Mouse (Mus musculus): ENCODE measurements around the gene Il3. TPM values are rescaled to one million over a fixed set of nuclear protein-coding genes. Genes with fewer than 3 reads are reported as not detected.

Il3 gene
- polyA plus RNA-seq, 1 experiment from 2014 or later, result not detected

DNA sequence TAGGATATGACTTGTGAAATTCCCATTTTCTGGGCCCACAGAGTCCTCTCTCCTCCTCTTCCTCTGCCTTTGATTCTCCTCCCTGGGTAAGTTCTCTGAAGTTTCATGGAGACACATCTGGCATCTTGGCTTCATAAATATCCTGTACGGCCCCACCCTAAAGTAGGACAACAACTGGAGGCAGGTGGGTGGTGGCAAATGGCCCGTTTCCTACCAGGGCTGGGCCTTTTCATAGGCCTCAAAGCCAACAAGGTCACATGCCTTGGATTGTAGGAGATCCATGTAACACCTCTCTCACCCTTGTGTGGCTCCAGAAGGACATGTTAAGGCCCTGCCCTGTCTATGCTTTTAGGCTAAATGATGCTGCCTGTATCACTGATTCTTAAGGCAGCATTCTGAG, 43.5 kb upstream of the Il3 start:
- Histone ChIP-seq H3K4me2 (ENCODE audit: low read depth, low read length) (no peak overlapping the region), H3K4me3 (ENCODE audit: low read depth, low read length) (no peak overlapping the region), H3K36me3 (replicated peaks; ENCODE audit: insufficient read depth, low read length) (no peaks in the 10 kb centered on the region), H3K27ac (ENCODE audit: low read depth) (no peak overlapping the region), H3K4me1 (ENCODE audit: insufficient read depth) (no peaks in the 10 kb centered on the region), H3K9me3 (ENCODE audit: low read length) (no peaks in the 10 kb centered on the region), H3K9ac (replicated peaks) (no peak overlapping the region), H3K27me3 (ENCODE audit: insufficient read depth, low read length) (0 out of 2 replicates have a peak, but pooled peaks cover under 1% of the 10 kb centered on the region)
- ATAC-seq (no peak), DNase-seq (no peak)
- TF ChIP-seq CTCF (IDR thresholded peaks at IDR 0.05; ENCODE audit: low read depth) (no peak), EP300 (IDR thresholded peaks at IDR 0.05; ENCODE audit: low read depth) (no peak)
- WGBS (ENCODE audit: insufficient replicate concordance), result 73% methylated on average over 2 of the region's 2 CpGs

DNA sequence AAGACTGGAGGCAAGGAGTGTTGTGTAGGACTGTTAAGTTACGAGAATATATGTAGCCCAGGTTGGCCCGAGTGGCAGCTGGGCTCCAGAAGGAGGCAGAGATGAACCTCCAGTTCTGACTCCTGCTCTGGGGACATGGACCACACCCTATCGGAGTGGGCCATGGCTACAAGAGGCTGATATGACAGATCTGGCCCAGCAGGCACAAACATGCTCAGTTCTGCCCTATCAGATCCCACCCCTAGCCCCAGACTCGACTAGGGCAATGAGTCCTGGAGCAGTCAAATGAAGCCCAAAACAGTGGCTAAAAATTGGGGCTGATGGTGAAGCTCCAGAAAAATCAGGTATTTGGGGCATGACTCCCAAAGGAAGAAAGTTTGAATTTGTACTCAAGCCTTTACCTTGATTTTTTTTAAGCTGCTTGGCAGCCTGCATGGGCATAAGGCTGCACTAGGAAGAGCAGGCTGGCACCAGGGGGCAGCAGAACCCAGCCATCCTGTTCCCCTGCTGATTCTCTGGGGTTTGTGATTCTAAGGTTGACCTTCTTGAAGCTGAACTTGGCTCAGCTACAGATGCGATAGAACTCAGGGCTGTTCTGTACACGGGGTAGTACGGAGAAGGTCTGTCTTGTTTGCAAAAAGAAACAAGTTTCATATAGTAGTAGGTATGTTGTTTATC, 40.2 kb upstream of the Il3 start:
- H3K4me2 ChIP-seq (ENCODE audit: low read depth, low read length), result no peak overlapping the region
- DNase-seq (peak; percentile 60), ATAC-seq (no peak)
- no peaks in the 10 kb centered on the region for H3K36me3 ChIP-seq (replicated peaks; ENCODE audit: insufficient read depth, low read length)
- no peak overlapping the region for H3K27ac ChIP-seq (ENCODE audit: low read depth)
- peaks cover 7% of the 10 kb centered on the region; the same call in 1 of the 2 replicates for H3K4me1 ChIP-seq (ENCODE audit: insufficient read depth)
- WGBS (ENCODE audit: insufficient replicate concordance), result 60% methylated on average over 7 of the region's 7 CpGs
- H3K4me3 ChIP-seq (ENCODE audit: low read depth, low read length), result no peak overlapping the region
- H3K9me3 ChIP-seq (ENCODE audit: low read length), result no peaks in the 10 kb centered on the region
- no peak for TF ChIP-seq EP300 (IDR thresholded peaks at IDR 0.05; ENCODE audit: low read depth)
- peak; percentile 72 for TF ChIP-seq CTCF (IDR thresholded peaks at IDR 0.05; ENCODE audit: low read depth)
- H3K9ac ChIP-seq (replicated peaks), result no peak overlapping the region
- H3K27me3 ChIP-seq (ENCODE audit: insufficient read depth, low read length), result peaks cover 33% of the 10 kb centered on the region

DNA sequence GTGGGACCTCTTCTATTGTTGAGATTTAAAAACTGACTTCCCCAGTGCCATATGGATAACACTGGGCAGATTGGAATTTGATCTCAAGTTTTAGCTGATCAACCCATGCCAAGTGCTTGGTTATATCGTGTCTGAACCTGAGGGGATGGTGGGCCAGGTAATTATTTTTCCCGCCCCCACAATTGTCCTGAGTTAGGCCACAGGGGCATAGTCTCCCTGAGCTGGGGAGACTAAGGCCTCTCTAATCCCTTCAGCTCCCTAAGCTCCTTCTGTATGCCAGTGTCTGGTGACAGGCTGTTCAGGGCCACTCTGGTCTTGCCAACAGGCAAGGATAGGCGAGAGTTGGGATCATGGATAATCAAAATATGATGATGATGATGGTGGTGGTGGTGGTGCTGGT, 38.3 kb upstream of the Il3 start:
- Histone ChIP-seq H3K27ac (ENCODE audit: low read depth) (no peak overlapping the region), H3K27me3 (ENCODE audit: insufficient read depth, low read length) (peaks cover 34% of the 10 kb centered on the region), H3K9me3 (ENCODE audit: low read length) (no peaks in the 10 kb centered on the region), H3K4me3 (ENCODE audit: low read depth, low read length) (no peak overlapping the region), H3K36me3 (replicated peaks; ENCODE audit: insufficient read depth, low read length) (no peaks in the 10 kb centered on the region), H3K4me2 (ENCODE audit: low read depth, low read length) (no peak overlapping the region), H3K9ac (replicated peaks) (no peak overlapping the region), H3K4me1 (ENCODE audit: insufficient read depth) (peaks cover 7% of the 10 kb centered on the region; the same call in 1 of the 2 replicates)
- WGBS (ENCODE audit: insufficient replicate concordance), result 66% methylated on average over 3 of the region's 3 CpGs
- ATAC-seq, result no peak
- TF ChIP-seq CTCF (IDR thresholded peaks at IDR 0.05; ENCODE audit: low read depth) (no peak), EP300 (IDR thresholded peaks at IDR 0.05; ENCODE audit: low read depth) (no peak)
- no peak for DNase-seq

DNA sequence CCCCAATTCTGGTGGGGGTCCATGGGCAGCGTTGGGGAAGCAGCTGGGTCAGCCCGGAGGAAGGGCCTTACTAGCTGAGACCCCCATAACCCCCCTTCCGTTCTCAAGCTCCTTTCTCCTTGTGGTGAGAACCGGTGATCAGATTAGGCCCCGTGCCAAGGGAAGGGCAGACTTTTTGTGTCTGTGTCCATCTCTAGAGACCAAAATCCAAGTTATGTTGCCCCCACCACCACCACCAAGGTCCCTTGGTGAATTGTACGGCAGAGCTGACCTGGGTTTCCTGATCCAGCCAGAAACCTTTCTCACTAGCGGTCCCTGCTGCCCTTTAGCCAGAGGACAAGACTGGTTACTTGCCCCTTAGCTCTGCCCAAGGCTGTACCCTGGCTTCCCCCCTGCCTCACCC, 37.4 kb upstream of the Il3 start:
- Histone ChIP-seq H3K9me3 (ENCODE audit: low read length) (no peaks in the 10 kb centered on the region), H3K27ac (ENCODE audit: low read depth) (no peak overlapping the region), H3K36me3 (replicated peaks; ENCODE audit: insufficient read depth, low read length) (no peaks in the 10 kb centered on the region), H3K4me2 (ENCODE audit: low read depth, low read length) (peak overlapping the region; percentile 79), H3K4me3 (ENCODE audit: low read depth, low read length) (peak overlapping the region; percentile 47), H3K4me1 (ENCODE audit: insufficient read depth) (peaks cover 7% of the 10 kb centered on the region; the same call in 1 of the 2 replicates), H3K9ac (replicated peaks) (no peak overlapping the region), H3K27me3 (ENCODE audit: insufficient read depth, low read length) (peaks cover 34% of the 10 kb centered on the region)
- DNase-seq, result peak; percentile 13
- WGBS (ENCODE audit: insufficient replicate concordance), result 12% methylated on average over 6 of the region's 7 CpGs
- no peak for ATAC-seq
- TF ChIP-seq CTCF (IDR thresholded peaks at IDR 0.05; ENCODE audit: low read depth) (no peak), EP300 (IDR thresholded peaks at IDR 0.05; ENCODE audit: low read depth) (no peak)

DNA sequence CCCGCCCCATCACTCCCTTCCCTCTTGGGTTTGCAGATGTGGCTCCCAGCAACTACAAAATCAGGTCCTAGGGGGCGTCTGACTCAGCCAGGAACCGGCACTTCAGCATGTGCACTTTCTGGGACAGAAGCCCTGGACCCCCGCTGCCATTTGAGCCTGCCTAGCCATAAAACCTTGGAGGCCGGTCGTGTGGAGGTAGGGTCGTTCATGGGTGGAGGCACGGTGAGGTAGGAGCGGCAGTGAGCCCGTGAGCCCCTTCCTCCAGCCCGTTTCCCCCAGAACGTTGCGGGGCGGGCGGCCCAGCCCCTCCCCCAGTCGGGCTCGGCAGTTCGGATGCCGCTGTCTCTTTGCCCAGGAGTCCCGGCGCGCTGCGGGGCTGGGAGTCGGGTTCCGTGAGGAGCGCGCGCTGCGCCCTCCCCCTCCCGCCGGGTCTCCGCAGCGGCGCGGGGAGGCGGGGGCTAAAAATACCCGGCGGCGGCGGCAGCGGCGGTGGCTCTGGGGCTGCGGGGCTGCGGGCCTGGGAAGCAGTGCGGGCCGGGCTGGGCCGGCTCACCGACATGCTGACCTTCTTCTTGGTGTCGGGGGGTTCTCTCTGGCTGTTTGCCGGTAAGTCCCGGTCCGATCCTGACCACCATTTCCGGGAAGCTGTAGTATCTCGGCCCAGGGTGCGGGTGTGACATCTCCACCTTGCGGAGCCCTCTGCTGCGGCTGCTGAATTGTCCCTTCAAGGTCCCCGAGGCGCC, 36.8 kb upstream of the Il3 start, which contains the start of gene Acsl6:
TSS of gene Acsl6 (plus strand) at position 71 of the 743 bp plus-strand sequence.
- Histone ChIP-seq H3K9ac (replicated peaks) (no peak within 1 kb of the TSS), H3K27me3 (ENCODE audit: insufficient read depth, low read length) (peaks cover 34% of the 10 kb centered on the region)

DNA sequence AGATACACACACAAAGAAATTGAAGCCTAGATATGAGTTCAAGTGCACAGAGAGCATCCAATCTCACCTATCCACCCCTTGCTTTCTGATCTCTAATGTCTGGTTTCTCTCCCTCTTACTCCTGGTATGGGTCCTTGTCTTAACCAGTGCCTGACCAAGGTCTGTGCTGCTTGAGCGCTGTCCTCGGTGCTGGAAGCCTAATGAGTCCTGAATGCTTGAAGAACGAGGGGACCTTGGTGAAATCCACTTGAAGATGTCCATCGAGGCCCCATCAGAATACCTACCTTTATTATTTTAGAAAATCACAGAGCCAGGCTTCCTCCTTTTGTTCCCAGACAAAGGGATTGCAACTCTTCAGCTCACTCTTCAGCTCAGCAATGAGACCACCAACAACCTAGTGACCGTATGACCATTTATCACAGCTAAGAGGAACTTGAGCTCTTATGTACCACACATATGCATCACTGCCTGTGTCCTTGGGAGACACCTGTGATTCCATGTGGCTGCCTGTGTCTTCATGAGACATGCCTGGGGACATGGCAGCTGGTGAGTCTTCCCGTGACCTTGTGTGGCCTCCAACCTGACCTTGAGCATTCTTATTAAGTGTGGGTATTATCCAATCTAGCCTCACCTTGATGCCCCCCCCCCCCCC, 36.1 kb upstream of the Il3 start:
- H3K4me2 ChIP-seq (ENCODE audit: low read depth, low read length), result no peak overlapping the region

More for the DNA sequence above, 36.8 kb upstream of the Il3 start, which contains the start of gene Acsl6:
- H3K4me3 ChIP-seq (ENCODE audit: low read depth, low read length), result peak within 1 kb of the TSS; percentile 47
- H3K9me3 ChIP-seq (ENCODE audit: low read length), result peaks cover 2% of the 10 kb centered on the region; the same call in 1 of the 2 replicates
- no peaks in the 10 kb centered on the region for H3K36me3 ChIP-seq (replicated peaks; ENCODE audit: insufficient read depth, low read length)
- no peak for ATAC-seq
- H3K4me2 ChIP-seq (ENCODE audit: low read depth, low read length), result peak within 1 kb of the TSS; percentile 79
- no peak for DNase-seq
- TF ChIP-seq CTCF (IDR thresholded peaks at IDR 0.05; ENCODE audit: low read depth) (no peak), EP300 (IDR thresholded peaks at IDR 0.05; ENCODE audit: low read depth) (no peak)
- H3K27ac ChIP-seq (ENCODE audit: low read depth), result no peak within 1 kb of the TSS
- H3K4me1 ChIP-seq (ENCODE audit: insufficient read depth), result peaks cover 7% of the 10 kb centered on the region; the same call in 1 of the 2 replicates
- WGBS (ENCODE audit: insufficient replicate concordance), result 1% methylated on average over 48 of the region's 59 CpGs

More for the DNA sequence above, 36.1 kb upstream of the Il3 start:
- H3K27me3 ChIP-seq (ENCODE audit: insufficient read depth, low read length), result peaks cover 34% of the 10 kb centered on the region
- H3K27ac ChIP-seq (ENCODE audit: low read depth), result no peak overlapping the region
- WGBS (ENCODE audit: insufficient replicate concordance), result 15% methylated on average over 6 of the region's 6 CpGs
- H3K4me3 ChIP-seq (ENCODE audit: low read depth, low read length), result 0 out of 2 replicates have a peak overlapping the region, but pooled peaks have one; percentile 47
- TF ChIP-seq EP300 (IDR thresholded peaks at IDR 0.05; ENCODE audit: low read depth) (no peak), CTCF (IDR thresholded peaks at IDR 0.05; ENCODE audit: low read depth) (no peak)
- H3K4me1 ChIP-seq (ENCODE audit: insufficient read depth), result peaks cover 7% of the 10 kb centered on the region; the same call in 1 of the 2 replicates
- no peak for ATAC-seq
- peak; percentile 41 for DNase-seq
- H3K9ac ChIP-seq (replicated peaks), result no peak overlapping the region
- H3K36me3 ChIP-seq (replicated peaks; ENCODE audit: insufficient read depth, low read length), result no peaks in the 10 kb centered on the region
- peaks cover 3% of the 10 kb centered on the region for H3K9me3 ChIP-seq (ENCODE audit: low read length)
